Mouse (Mus musculus) layer of hippocampus, adult 2 months (tissue): Measurements from ENCODE around the gene Zfp219. TPM values are rescaled to one million over a fixed set of nuclear protein-coding genes. Genes with fewer than 3 reads are reported as not detected.

ENCODE experiments used
- DNase-seq, 2 experiments: peaks; one replicate each; pipeline ENCODE4 v3.0.0; 2022; ENCODE audit warnings: low spot score in 2 of 2
- H3K27ac ChIP-seq: fragments of 200-600 bp; 2 replicates; pipeline ENCODE4 v1.8.1; 2022
- H3K4me3 ChIP-seq: fragments of 200-600 bp; 2 replicates; pipeline ENCODE4 v1.8.1; 2022; ENCODE audit warnings: mild to moderate bottlenecking
- CTCF ChIP-seq: fragments of 200-600 bp; conservative IDR thresholded peaks from 2 replicates; pipeline ENCODE4 v1.8.1; 2022; ENCODE audit warnings: antibody characterized with exemption, mild to moderate bottlenecking, moderate library complexity
- total RNA-seq, 2 experiments: library from RNA; stranded (reverse); gene quantifications; 2 replicates each; pipeline ENCODE4 v1.2.3; 2021

Gene Zfp219
- total RNA-seq, 2 experiments from 2014 or later: 46.5 to 46.8 TPM

DNA sequence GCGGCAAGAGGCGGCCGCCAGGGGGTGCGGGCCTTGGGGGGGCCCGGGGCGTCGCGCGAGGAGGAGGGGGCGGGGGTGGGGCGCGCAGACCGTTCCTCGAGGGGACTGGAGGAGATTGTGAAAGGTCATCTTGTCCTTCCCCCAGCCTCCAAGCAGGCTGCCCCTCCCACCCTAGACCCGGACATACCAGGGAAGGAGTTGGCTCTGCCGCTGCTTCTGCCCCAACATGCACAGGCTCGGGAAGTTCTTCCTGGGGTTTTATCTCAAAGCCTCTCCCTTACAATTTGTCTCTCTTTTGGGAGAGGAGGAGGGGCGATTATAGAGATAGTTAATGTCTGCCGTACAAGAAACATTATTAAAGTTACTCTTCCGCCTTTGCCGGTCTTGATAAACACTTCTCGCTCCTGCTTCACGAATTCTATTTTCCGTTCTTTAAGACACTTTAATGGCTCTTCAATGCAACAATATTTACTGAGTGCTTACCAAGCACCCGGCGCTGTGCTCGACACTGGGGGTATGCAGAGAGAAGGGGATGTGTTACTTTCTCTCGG is 5.7 kb downstream of the Zfp219 start:
- peak; percentile 29 for TF ChIP-seq CTCF
- Histone ChIP-seq H3K27ac (peak overlapping the region; percentile 92), H3K4me3 (peak overlapping the region; percentile 69)
- peak in 1 of 2 experiments; percentile 43 for DNase-seq

DNA sequence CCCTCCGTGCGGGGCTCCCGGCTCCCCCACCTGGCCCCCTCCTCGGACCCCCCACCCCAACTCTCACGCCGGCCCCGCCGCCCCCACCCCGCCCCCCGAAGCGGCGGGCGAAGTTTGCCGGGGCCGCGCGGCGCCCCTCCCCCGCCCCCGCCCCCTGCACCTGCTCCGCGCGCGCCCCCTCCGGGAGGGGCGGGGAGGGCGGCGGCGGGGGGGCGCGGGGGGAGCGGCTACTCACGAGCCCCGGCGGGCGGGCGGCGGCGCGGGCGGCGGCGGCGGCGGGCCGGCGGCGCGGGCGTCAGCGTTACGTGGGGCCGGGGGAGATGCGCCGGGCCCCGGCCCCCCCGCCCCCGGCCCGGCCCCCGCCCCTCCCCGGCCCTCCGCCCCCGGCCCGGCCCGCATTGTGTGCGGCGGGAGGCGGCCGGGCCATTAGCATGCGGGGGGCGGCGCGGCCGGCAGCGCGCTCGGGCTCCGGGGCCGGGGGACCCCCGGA is 6.2 kb downstream of the Zfp219 start:
- no peak for TF ChIP-seq CTCF
- Histone ChIP-seq H3K27ac (peak overlapping the region; percentile 92), H3K4me3 (peak overlapping the region; percentile 69)
- DNase-seq: no peak

DNA sequence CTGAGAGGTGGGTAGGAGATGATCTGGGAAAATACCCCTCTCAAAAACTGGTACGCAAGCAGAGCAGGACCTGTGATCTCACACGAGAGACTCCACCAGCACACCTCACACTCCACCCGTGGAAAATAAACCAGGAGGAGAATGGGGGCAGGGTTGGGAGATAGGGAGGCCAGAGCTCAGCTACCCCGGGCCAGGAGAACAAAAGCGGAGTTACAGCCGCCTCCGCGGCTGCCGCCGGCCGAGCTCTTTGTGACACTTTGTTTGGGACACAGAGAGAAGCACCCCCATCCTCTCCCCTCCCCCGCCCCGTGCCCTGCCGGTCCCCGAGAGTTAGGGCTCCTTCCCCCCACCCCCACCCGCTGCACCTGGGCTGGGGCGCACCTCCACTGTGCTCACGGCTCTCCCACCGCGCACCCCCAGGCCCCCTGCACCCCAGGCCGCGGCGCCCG is 6.7 kb downstream of the Zfp219 start:
- DNase-seq: no peak
- Histone ChIP-seq H3K27ac (peak overlapping the region; percentile 84), H3K4me3 (peak overlapping the region; percentile 51)
- no peak for TF ChIP-seq CTCF

DNA sequence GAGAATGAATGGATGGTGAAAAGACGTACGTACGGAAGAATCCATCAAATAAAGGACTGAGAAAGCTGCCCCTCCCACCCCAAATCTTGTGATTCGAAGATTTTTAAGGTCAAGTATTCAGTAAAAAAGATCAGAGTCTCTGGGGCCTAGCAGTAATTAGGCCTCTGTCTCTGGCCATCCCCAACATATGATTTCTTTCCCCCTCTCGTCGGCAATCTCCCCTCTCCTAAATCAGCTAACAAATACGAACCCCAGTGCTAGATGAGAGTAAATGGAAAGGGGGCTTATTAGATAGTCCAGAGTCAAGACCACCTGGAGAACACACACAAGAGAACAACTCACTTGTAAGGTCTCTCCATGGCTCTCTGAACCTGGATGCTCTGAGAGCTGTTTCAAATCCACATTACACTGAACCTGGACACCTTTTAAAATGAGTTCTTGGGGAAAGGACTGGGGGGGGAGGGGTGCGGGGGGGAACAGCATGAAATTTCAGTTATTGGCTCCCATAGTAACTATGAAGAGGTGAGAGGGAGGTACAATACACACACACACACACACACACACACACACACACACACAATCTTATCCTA is 7.4 kb downstream of the Zfp219 start:
- Histone ChIP-seq H3K27ac (peak overlapping the region; percentile 84), H3K4me3 (no peak overlapping the region)
- no peak for DNase-seq
- TF ChIP-seq CTCF: no peak

DNA sequence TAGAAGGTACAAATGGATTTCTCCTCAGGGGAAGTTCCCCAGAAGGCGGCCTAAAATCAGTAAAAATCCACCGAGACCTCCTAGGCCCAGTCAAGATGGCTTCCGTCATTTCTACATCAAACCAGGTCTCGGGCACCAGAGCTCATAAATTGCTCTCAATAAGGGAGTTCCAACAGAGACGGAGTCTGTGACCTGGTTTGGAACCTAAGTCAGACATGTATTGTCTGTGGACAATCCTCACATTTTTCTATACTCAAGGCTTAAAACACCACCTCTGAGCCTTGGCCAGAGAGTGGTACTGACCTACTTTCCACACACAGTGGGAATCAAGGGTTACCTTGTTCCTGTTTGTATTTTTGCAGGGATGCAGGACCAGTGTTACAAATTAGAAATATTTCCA is 8.0 kb downstream of the Zfp219 start:
- no peak for TF ChIP-seq CTCF
- H3K4me3 ChIP-seq: peak overlapping the region; percentile 4; the same call in 1 of the 2 replicates
- no peak for DNase-seq

DNA sequence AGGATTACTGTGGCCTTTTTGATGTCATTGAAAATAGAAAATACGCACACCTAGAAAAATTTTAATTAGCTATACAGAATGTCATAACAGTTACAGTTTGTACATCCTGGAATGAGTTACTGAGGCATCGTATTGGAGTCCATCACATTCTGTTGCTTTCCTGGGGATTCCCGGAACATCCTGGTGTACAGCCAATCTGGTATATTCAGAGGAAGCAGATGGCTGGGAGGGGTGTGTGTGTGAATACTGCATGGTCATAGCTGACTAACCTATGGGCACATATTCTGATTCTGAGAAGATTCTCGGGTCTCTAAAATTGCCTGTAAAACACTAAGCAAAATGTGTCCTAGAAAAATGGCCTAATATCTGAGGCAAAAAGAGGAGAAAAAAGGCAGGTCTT is 8.4 kb downstream of the Zfp219 start:
- H3K4me3 ChIP-seq: no peak overlapping the region
- no peak for TF ChIP-seq CTCF
- H3K27ac ChIP-seq: peak overlapping the region; percentile 81
- DNase-seq: peak in 1 of 2 experiments; percentile 59

More for the DNA sequence above, 8.0 kb downstream of the Zfp219 start:
- H3K27ac ChIP-seq: peak overlapping the region; percentile 81

DNA sequence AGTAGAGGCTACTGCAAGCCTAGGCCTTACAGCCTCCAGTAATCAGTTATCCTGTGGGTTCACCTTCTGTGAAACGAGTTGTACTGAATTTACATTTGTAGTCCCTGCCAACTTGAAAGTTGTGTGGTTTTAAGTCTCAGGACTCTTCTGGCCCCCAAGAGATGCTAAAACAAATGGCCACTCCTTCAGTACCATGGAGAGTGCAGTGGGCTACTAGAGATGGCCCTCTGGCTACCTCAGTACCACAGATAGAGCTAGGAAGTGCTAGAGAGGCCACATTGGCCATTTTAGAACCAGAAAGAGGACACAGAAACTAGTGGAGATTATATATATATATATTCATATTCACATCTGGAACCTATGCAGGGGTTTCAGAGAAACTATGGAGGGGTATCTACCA is 8.8 kb downstream of the Zfp219 start:
- H3K27ac ChIP-seq: peak overlapping the region; percentile 81; the same call in 1 of the 2 replicates
- no peak overlapping the region for H3K4me3 ChIP-seq
- TF ChIP-seq CTCF: no peak
- DNase-seq: no peak

DNA sequence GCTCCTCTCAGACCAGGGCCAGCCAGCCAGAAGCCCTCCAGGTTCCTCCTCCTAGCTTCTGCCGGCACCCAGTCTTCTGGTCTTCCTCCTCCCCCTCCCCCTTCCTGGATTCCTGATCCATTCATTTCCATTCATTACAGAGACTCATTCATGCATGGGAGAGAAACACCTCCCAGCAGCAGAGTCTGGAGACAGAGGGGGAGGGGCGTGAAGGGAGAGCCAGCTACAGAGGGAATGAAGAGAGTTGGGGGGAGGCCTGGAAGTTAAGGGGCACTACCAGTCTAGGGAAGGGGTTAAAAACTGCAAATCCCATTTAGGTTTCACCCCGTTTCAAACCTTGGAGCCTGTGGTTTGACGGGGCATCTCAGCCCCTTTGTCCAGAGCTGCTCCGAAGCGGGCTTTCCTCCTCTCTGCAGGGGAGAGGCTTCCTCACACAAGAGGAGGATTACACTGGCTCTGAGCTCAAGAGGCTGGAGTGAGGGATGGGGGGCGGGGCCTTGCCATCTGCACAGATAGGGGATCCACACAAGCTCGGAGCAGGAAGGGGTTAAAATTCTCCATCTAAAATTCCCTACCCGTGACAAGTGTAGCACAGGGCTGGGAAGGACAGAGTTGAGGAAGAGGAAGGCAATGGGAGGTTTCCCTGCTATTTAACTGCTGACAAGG is 10.0 kb downstream of the Zfp219 start:
- no peak overlapping the region; the same call in 1 of the 2 replicates for H3K4me3 ChIP-seq
- TF ChIP-seq CTCF: no peak

DNA sequence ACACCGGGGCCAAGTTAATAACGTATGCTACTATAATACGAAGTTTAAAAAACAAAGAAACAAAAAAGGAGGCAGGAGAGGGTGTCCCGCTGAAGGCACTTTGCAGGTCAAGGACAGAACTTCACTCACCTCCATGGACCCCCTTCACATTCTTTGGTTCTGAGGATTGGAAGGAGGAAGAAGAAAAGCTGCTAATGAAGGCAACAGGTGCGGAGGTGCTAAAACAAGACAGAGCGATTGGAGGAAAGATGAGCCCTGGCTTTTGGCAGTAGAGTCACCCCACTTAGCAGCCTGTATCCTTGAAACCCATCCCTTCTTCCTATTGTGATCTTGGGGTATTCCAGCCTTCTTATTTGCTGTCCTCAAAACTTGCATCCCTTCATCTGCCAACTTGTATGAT is 10.7 kb downstream of the Zfp219 start:
- no peak for DNase-seq
- Histone ChIP-seq H3K27ac (peak overlapping the region; percentile 81), H3K4me3 (no peak overlapping the region; the same call in 1 of the 2 replicates)
- no peak for TF ChIP-seq CTCF

More for the DNA sequence above, 10.0 kb downstream of the Zfp219 start:
- H3K27ac ChIP-seq: peak overlapping the region; percentile 81
- DNase-seq: no peak

DNA sequence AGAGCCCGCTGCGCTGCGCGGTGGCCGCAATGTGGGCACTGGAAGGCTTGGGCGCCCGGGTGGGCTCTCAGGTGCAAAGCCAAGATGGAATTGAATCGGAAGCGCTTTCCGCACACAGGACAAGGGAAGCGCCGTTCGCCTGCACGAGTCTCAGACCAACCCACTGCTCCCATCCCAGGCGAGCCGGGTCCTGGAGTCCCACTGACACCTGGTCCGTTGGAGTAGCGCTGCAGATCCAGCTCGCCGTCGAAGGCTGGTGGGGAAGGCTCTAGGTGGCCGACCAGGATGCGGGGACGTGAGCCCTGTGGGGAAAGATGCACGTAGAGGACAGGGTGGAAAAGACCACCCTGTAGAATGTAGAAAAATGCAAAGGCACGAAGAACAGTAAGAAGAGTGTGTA is 11.2 kb downstream of the Zfp219 start:
- peak overlapping the region; percentile 41 for H3K4me3 ChIP-seq
- DNase-seq: no peak
- peak overlapping the region; percentile 81 for H3K27ac ChIP-seq
- TF ChIP-seq CTCF: no peak

DNA sequence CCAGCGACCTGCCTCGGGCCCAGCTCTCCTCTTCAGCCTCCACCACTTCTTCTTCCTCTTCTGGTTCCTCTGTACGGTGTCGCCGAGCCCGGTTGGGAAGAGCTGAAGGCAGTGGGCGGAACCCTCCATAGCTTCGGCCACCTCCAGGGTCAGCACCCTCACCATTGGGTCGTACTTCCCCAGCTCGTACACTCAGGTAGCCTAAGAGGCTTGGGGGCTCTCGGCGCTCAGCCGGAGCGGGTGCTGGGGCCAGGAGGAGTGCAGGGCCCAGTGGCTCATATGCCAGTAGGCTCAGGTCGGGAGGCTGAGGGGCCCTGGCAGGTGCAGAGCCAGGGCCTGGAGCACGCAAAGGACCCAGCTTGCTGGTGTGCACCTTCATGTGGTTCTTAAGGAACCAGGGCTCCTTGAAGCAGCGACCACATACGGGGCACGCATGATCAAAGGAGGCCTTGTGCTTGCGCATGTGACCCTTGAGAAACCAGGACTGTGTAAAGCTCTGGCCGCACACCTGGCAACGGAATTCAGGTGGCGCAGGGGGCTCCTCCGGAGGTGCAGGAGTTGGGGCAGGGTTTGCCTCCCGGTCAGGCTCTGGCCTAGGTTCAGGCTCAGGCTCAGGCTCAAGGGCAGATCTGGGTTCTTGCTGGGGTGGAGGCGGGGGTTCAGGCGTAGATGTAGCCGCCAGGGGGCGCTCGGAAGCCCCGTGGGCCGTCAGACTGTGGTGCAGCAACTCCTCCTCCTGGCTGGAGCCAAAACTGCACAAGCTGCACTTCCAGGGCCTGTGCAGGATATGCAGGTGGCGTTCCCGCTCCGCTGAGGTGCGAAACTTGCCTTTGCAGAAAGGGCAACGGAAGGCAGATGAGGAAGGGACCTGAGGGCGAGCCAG is 12.0 kb downstream of the Zfp219 start:
- TF ChIP-seq CTCF: peak; percentile 99

DNA sequence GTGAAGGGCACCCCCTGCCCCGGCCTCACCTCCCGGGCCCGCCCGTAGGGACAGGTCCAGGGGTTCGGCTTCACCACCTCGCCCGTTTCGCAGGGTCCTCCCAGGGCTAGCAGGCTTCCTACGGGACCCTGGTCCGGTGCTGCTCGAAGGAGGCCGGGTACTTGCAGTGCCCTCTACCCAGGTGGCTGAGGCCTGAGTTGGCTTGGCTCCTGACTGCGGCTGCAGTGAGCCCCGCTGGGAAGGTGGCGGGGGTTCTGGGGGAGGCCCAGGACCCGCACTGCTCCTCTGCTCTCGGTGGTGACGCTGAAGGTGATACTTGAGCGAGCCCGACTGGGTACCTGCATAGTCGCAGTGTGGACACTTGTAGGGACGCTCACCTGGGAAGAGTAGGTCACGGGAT is 13.8 kb downstream of the Zfp219 start:
- TF ChIP-seq CTCF: no peak
- DNase-seq: no peak
- no peak overlapping the region for H3K27ac ChIP-seq
- no peak overlapping the region for H3K4me3 ChIP-seq

More for the DNA sequence above, 12.0 kb downstream of the Zfp219 start:
- Histone ChIP-seq H3K4me3 (peak overlapping the region; percentile 41), H3K27ac (peak overlapping the region; percentile 81)
- peak; percentile 87 to 94 for DNase-seq
